Mouse (Mus musculus): ENCODE measurements around the gene Ctsll3. TPM values are rescaled to one million over a fixed set of nuclear protein-coding genes. Genes with fewer than 3 reads are reported as not detected.
A peak's percentile ranks its signal among the peaks of the same experiment; 100 is the strongest.

Ctsll3 gene
- polyA plus RNA-seq, 1 experiment, result not detected

GRCm38 (mm10) chr13:60759136-60759535 is 43.5 kb downstream of the Ctsll3 start:
- no peak overlapping the region for H3K4me3 ChIP-seq (replicated peaks; ENCODE audit: control insufficient read depth, low read depth, low read length)
- TF ChIP-seq CTCF (IDR thresholded peaks at IDR 0.05; ENCODE audit: control insufficient read depth, insufficient read depth, low read length) (peak; percentile 59; the same call in 1 of the 2 replicates), POLR2A (IDR thresholded peaks at IDR 0.05; ENCODE audit: borderline replicate concordance, control insufficient read depth, low read depth, low read length) (no peak)
- 42% methylated on average over 6 of the region's 6 CpGs for WGBS

GRCm38 (mm10) chr13:60757292-60757691 is 45.4 kb downstream of the Ctsll3 start:
- Histone ChIP-seq H3K4me3 (replicated peaks; ENCODE audit: control insufficient read depth, low read depth, low read length) (no peak overlapping the region), H3K27ac (ENCODE audit: control insufficient read depth, insufficient read depth, low read depth, low read length, poor library complexity) (no peak overlapping the region), H3K4me1 (ENCODE audit: control insufficient read depth, insufficient read depth, low read length) (no peaks in the 10 kb centered on the region)
- TF ChIP-seq POLR2A (IDR thresholded peaks at IDR 0.05; ENCODE audit: borderline replicate concordance, control insufficient read depth, low read depth, low read length) (no peak), CTCF (IDR thresholded peaks at IDR 0.05; ENCODE audit: control insufficient read depth, insufficient read depth, low read length) (no peak)
- WGBS, result 79% methylated on average over 13 of the region's 13 CpGs

More at GRCm38 (mm10) chr13:60759136-60759535, 43.5 kb downstream of the Ctsll3 start:
- H3K4me1 ChIP-seq (ENCODE audit: control insufficient read depth, insufficient read depth, low read length), result no peaks in the 10 kb centered on the region
- H3K27ac ChIP-seq (ENCODE audit: control insufficient read depth, insufficient read depth, low read depth, low read length, poor library complexity), result no peak overlapping the region

GRCm38 (mm10) chr13:60755251-60755650 is 47.4 kb downstream of the Ctsll3 start:
- TF ChIP-seq CTCF (IDR thresholded peaks at IDR 0.05; ENCODE audit: control insufficient read depth, insufficient read depth, low read length) (no peak), POLR2A (IDR thresholded peaks at IDR 0.05; ENCODE audit: borderline replicate concordance, control insufficient read depth, low read depth, low read length) (no peak)
- no peak overlapping the region for H3K27ac ChIP-seq (ENCODE audit: control insufficient read depth, insufficient read depth, low read depth, low read length, poor library complexity)
- no peak overlapping the region for H3K4me3 ChIP-seq (replicated peaks; ENCODE audit: control insufficient read depth, low read depth, low read length)
- no peaks in the 10 kb centered on the region for H3K4me1 ChIP-seq (ENCODE audit: control insufficient read depth, insufficient read depth, low read length)
- WGBS, result 85% methylated on average over 2 of the region's 2 CpGs

GRCm38 (mm10) chr13:60753216-60753615 is 49.4 kb downstream of the Ctsll3 start:
- H3K27ac ChIP-seq (ENCODE audit: control insufficient read depth, insufficient read depth, low read depth, low read length, poor library complexity), result no peak overlapping the region
- no peaks in the 10 kb centered on the region for H3K4me1 ChIP-seq (ENCODE audit: control insufficient read depth, insufficient read depth, low read length)
- no peak overlapping the region for H3K4me3 ChIP-seq (replicated peaks; ENCODE audit: control insufficient read depth, low read depth, low read length)
- no peak for TF ChIP-seq CTCF (IDR thresholded peaks at IDR 0.05; ENCODE audit: control insufficient read depth, insufficient read depth, low read length)
- no peak for TF ChIP-seq POLR2A (IDR thresholded peaks at IDR 0.05; ENCODE audit: borderline replicate concordance, control insufficient read depth, low read depth, low read length)
- 91% methylated on average over 6 of the region's 6 CpGs for WGBS

- Histone ChIP-seq H3K4me3 (replicated peaks; ENCODE audit: control insufficient read depth, low read depth, low read length) (no peak overlapping the region), H3K27ac (ENCODE audit: control insufficient read depth, insufficient read depth, low read depth, low read length, poor library complexity) (no peak overlapping the region), H3K4me1 (ENCODE audit: control insufficient read depth, insufficient read depth, low read length) (no peaks in the 10 kb centered on the region)
- no peak for TF ChIP-seq CTCF (IDR thresholded peaks at IDR 0.05; ENCODE audit: control insufficient read depth, insufficient read depth, low read length)
- TF ChIP-seq POLR2A (IDR thresholded peaks at IDR 0.05; ENCODE audit: borderline replicate concordance, control insufficient read depth, low read depth, low read length), result no peak
- WGBS, result 87% methylated on average over 7 of the region's 7 CpGs
Observed at GRCm38 (mm10) chr13:60750930-60751329, 51.7 kb downstream of the Ctsll3 start.

GRCm38 (mm10) chr13:60748556-60748955 is 54.1 kb downstream of the Ctsll3 start:
- peaks cover 5% of the 10 kb centered on the region for H3K4me1 ChIP-seq (ENCODE audit: control insufficient read depth, insufficient read depth, low read length)
- 82% methylated on average over 2 of the region's 2 CpGs for WGBS
- H3K27ac ChIP-seq (ENCODE audit: control insufficient read depth, insufficient read depth, low read depth, low read length, poor library complexity), result no peak overlapping the region
- TF ChIP-seq POLR2A (IDR thresholded peaks at IDR 0.05; ENCODE audit: borderline replicate concordance, control insufficient read depth, low read depth, low read length), result no peak
- no peak for TF ChIP-seq CTCF (IDR thresholded peaks at IDR 0.05; ENCODE audit: control insufficient read depth, insufficient read depth, low read length)
- H3K4me3 ChIP-seq (replicated peaks; ENCODE audit: control insufficient read depth, low read depth, low read length), result no peak overlapping the region

Other genes with a start within 250 kb of the Ctsll3 start
- 6.5 and 12.0 TPM in 2 replicates for gene Dapk1, start 200.9 kb downstream of the Ctsll3 start, polyA plus RNA-seq (2011; ENCODE audit: insufficient read depth, insufficient read length, low replicate concordance, missing spikeins)
- gene BC051665, start 16.5 kb downstream of the Ctsll3 start, polyA plus RNA-seq (2011; ENCODE audit: insufficient read depth, insufficient read length, low replicate concordance, missing spikeins), result not detected in 2 replicates
- not detected in 2 replicates for gene 4930486L24Rik, start 61.6 kb upstream of the Ctsll3 start, polyA plus RNA-seq (2011; ENCODE audit: insufficient read depth, insufficient read length, low replicate concordance, missing spikeins)
- 1.8 and 5.2 TPM in 2 replicates for gene Gm49392, start 94.0 kb upstream of the Ctsll3 start, polyA plus RNA-seq (2011; ENCODE audit: insufficient read depth, insufficient read length, low replicate concordance, missing spikeins)
- gene Ctla2b, start 94.6 kb upstream of the Ctsll3 start, polyA plus RNA-seq (2011; ENCODE audit: insufficient read depth, insufficient read length, low replicate concordance, missing spikeins), result 18.7 and 40.2 TPM in 2 replicates
- gene Tpbpb, start 102.0 kb upstream of the Ctsll3 start, polyA plus RNA-seq (2011; ENCODE audit: insufficient read depth, insufficient read length, low replicate concordance, missing spikeins), result not detected in 2 replicates
- gene Gm49393, start 132.7 kb upstream of the Ctsll3 start, polyA plus RNA-seq (2011; ENCODE audit: insufficient read depth, insufficient read length, low replicate concordance, missing spikeins), result not detected in 2 replicates
- gene Gm49391, start 133.7 kb upstream of the Ctsll3 start, polyA plus RNA-seq (2011; ENCODE audit: insufficient read depth, insufficient read length, low replicate concordance, missing spikeins), result 11.8 and 18.0 TPM in 2 replicates
- gene Ctla2a, start 133.8 kb upstream of the Ctsll3 start, polyA plus RNA-seq (2011; ENCODE audit: insufficient read depth, insufficient read length, low replicate concordance, missing spikeins), result 202 and 264 TPM in 2 replicates
- gene Tpbpa, start 139.1 kb upstream of the Ctsll3 start, polyA plus RNA-seq (2011; ENCODE audit: insufficient read depth, insufficient read length, low replicate concordance, missing spikeins), result not detected in 2 replicates
- gene Ctsj, start 203.1 kb upstream of the Ctsll3 start, polyA plus RNA-seq (2011; ENCODE audit: insufficient read depth, insufficient read length, low replicate concordance, missing spikeins), result not detected in 2 replicates
- gene Ctsq, start 237.8 kb upstream of the Ctsll3 start, polyA plus RNA-seq (2011; ENCODE audit: insufficient read depth, insufficient read length, low replicate concordance, missing spikeins), result not detected in 2 replicates